Mouse (Mus musculus): ENCODE measurements around the gene Pou3f1. TPM values are rescaled to one million over a fixed set of nuclear protein-coding genes. Genes with fewer than 3 reads are reported as not detected.

The Pou3f1 gene
- polyA plus RNA-seq, 2 experiments = 1.2 TPM

DNA sequence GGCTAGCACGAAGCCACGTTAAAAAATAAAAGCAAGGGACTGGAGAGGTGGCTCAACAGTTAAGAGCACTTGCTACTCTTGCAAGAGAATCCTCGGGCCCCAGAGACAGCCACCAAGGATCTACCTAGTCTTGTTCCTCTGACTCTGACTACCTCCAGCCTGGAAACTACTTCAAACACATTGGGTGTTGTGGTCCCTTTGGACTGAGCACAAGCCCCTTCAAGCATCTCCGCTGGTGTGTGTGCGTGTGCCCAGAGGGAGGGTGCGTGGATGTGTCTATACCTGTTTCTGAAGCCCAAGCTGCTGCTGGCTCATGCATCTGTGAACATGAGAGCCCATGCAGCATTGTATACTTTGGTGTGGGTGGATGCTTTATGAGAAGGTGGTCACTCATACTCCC, 19.4 kb downstream of the Pou3f1 start:
- Histone ChIP-seq H3K9me3 (ENCODE audit: control insufficient read depth, low read length) (no peaks in the 10 kb centered on the region), H3K27ac (replicated peaks; ENCODE audit: low read depth, low read length) (no peak overlapping the region), H3K27me3 (ENCODE audit: control insufficient read depth, insufficient read depth, low read length) (no peaks in the 10 kb centered on the region), H3K9ac (ENCODE audit: low read depth, low read length, severe bottlenecking) (no peak overlapping the region), H3K4me1 (ENCODE audit: control insufficient read depth, insufficient read depth, low read length) (peaks cover 13% of the 10 kb centered on the region), H3K36me3 (ENCODE audit: control insufficient read depth, insufficient read depth, low read length) (peaks cover 38% of the 10 kb centered on the region), H3K4me2 (replicated peaks; ENCODE audit: low read depth, low read length, severe bottlenecking) (no peak overlapping the region), H3K4me3 (replicated peaks; ENCODE audit: low read length) (no peak overlapping the region)
- DNase-seq (ENCODE audit: low spot score) (no peak), ATAC-seq (ENCODE audit: low FRiP score, low read depth) (no peak)
- TF ChIP-seq POLR2A (IDR thresholded peaks at IDR 0.05; ENCODE audit: borderline replicate concordance, extremely low read depth, insufficient read depth, insufficient read length) = no peak
- WGBS = 78% methylated on average over 6 of the region's 6 CpGs

DNA sequence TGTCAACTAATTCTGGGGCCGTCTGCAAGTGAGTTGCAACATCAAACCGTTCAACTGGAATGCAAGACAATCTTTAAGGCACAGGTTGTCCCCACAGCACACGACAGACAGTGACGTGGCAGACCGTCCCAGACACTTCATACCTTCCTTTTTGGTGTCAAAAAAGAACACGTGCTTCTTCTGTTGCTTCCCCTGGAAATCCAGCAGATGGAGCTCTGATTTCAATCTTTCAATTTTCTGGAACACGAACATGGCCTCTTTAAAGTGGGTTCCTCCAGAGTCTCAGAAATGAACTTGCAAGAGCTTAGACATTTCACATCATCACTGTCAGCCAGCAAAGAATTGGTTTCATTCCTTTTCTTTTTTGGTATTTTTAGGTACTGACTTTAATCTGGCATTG, 25.7 kb downstream of the Pou3f1 start:
- WGBS = 56% methylated on average over 7 of the region's 7 CpGs
- Histone ChIP-seq H3K9ac (ENCODE audit: low read depth, low read length, severe bottlenecking) (no peak overlapping the region), H3K4me2 (replicated peaks; ENCODE audit: low read depth, low read length, severe bottlenecking) (no peak overlapping the region), H3K36me3 (ENCODE audit: control insufficient read depth, insufficient read depth, low read length) (peaks cover 85% of the 10 kb centered on the region), H3K9me3 (ENCODE audit: control insufficient read depth, low read length) (no peaks in the 10 kb centered on the region), H3K4me1 (ENCODE audit: control insufficient read depth, insufficient read depth, low read length) (no peaks in the 10 kb centered on the region), H3K27ac (replicated peaks; ENCODE audit: low read depth, low read length) (no peak overlapping the region), H3K4me3 (replicated peaks; ENCODE audit: low read length) (no peak overlapping the region), H3K27me3 (ENCODE audit: control insufficient read depth, insufficient read depth, low read length) (no peaks in the 10 kb centered on the region)
- no peak for ATAC-seq (ENCODE audit: low FRiP score, low read depth)
- DNase-seq (ENCODE audit: low spot score) = peak; percentile 48
- TF ChIP-seq POLR2A (IDR thresholded peaks at IDR 0.05; ENCODE audit: borderline replicate concordance, extremely low read depth, insufficient read depth, insufficient read length) = no peak

DNA sequence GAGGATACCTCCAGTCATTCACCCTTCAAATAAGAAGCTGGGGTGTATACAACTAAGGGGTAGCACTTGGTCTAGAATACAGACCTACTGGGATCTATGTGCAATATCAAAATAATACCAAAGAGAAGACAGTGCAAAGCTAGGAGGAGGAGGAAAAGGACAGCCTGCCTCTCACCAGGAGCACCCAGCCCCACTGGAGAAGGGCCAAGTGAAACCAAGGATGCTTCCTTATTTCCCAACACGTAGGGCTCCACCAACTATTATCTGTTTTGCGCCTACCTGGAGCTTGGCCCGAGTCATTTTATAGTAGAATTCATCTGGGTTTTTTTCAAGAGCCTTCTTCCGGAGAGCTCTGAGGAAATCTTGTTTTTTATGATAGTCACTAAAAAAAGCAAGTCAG, 26.9 kb downstream of the Pou3f1 start:
- no peaks in the 10 kb centered on the region for H3K4me1 ChIP-seq (ENCODE audit: control insufficient read depth, insufficient read depth, low read length)
- no peaks in the 10 kb centered on the region for H3K27me3 ChIP-seq (ENCODE audit: control insufficient read depth, insufficient read depth, low read length)
- no peak overlapping the region for H3K4me3 ChIP-seq (replicated peaks; ENCODE audit: low read length)
- H3K4me2 ChIP-seq (replicated peaks; ENCODE audit: low read depth, low read length, severe bottlenecking) = no peak overlapping the region
- TF ChIP-seq POLR2A (IDR thresholded peaks at IDR 0.05; ENCODE audit: borderline replicate concordance, extremely low read depth, insufficient read depth, insufficient read length) = no peak
- H3K36me3 ChIP-seq (ENCODE audit: control insufficient read depth, insufficient read depth, low read length) = peaks cover 79% of the 10 kb centered on the region
- ATAC-seq (ENCODE audit: low FRiP score, low read depth) = no peak
- no peaks in the 10 kb centered on the region for H3K9me3 ChIP-seq (ENCODE audit: control insufficient read depth, low read length)
- H3K27ac ChIP-seq (replicated peaks; ENCODE audit: low read depth, low read length) = no peak overlapping the region
- H3K9ac ChIP-seq (ENCODE audit: low read depth, low read length, severe bottlenecking) = no peak overlapping the region
- 87% methylated on average over 4 of the region's 4 CpGs for WGBS
- DNase-seq (ENCODE audit: low spot score) = no peak

DNA sequence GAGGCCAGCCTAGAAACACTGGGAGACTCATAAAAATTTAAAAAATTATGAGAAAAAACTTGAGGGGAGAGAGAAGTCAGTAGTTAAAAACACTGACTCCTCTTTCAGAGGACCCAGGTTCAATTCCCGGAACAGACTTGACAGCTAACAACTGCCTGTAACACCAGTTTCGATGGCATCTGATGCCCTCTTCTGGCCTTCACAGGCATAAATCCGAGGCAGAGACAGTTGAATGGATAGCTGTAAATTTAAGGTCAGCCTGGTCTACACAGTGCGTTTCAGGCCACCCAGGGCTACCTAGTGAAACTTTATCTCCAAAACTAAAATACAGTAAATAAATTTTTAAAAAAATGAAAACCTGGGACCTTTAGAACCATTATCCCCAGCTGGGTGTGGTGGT, 28.4 kb downstream of the Pou3f1 start:
- no peaks in the 10 kb centered on the region for H3K4me1 ChIP-seq (ENCODE audit: control insufficient read depth, insufficient read depth, low read length)
- H3K9ac ChIP-seq (ENCODE audit: low read depth, low read length, severe bottlenecking) = no peak overlapping the region
- ATAC-seq (ENCODE audit: low FRiP score, low read depth) (no peak), DNase-seq (ENCODE audit: low spot score) (no peak)
- TF ChIP-seq POLR2A (IDR thresholded peaks at IDR 0.05; ENCODE audit: borderline replicate concordance, extremely low read depth, insufficient read depth, insufficient read length) = no peak
- H3K9me3 ChIP-seq (ENCODE audit: control insufficient read depth, low read length) = no peaks in the 10 kb centered on the region
- no peaks in the 10 kb centered on the region for H3K27me3 ChIP-seq (ENCODE audit: control insufficient read depth, insufficient read depth, low read length)
- no peak overlapping the region for H3K4me3 ChIP-seq (replicated peaks; ENCODE audit: low read length)
- peaks cover 70% of the 10 kb centered on the region for H3K36me3 ChIP-seq (ENCODE audit: control insufficient read depth, insufficient read depth, low read length)
- no peak overlapping the region for H3K27ac ChIP-seq (replicated peaks; ENCODE audit: low read depth, low read length)
- no peak overlapping the region for H3K4me2 ChIP-seq (replicated peaks; ENCODE audit: low read depth, low read length, severe bottlenecking)
- WGBS = 75% methylated on average over 4 of the region's 4 CpGs

DNA sequence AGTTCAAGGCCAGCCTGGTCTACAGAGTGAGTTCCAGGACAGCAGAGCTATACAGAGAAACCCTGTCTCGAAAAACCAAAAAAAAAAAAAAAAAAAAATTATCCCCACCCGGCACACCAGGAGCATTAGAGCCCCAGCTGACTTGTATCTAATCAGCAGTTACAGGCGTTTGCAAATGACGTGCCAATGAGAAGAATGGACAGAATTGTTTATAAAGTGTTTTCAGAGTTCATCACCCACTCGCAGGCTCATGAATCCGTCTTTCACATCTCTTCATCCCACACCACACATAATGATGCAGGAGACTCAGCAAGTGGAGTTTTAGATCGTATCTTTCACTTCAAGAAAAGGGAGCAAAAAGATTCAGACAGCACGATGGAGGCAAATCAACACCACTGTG, 28.8 kb downstream of the Pou3f1 start:
- Histone ChIP-seq H3K36me3 (ENCODE audit: control insufficient read depth, insufficient read depth, low read length) (peaks cover 65% of the 10 kb centered on the region), H3K4me2 (replicated peaks; ENCODE audit: low read depth, low read length, severe bottlenecking) (no peak overlapping the region), H3K4me1 (ENCODE audit: control insufficient read depth, insufficient read depth, low read length) (no peaks in the 10 kb centered on the region), H3K9me3 (ENCODE audit: control insufficient read depth, low read length) (no peaks in the 10 kb centered on the region), H3K4me3 (replicated peaks; ENCODE audit: low read length) (no peak overlapping the region), H3K27me3 (ENCODE audit: control insufficient read depth, insufficient read depth, low read length) (no peaks in the 10 kb centered on the region), H3K27ac (replicated peaks; ENCODE audit: low read depth, low read length) (no peak overlapping the region), H3K9ac (ENCODE audit: low read depth, low read length, severe bottlenecking) (no peak overlapping the region)
- TF ChIP-seq POLR2A (IDR thresholded peaks at IDR 0.05; ENCODE audit: borderline replicate concordance, extremely low read depth, insufficient read depth, insufficient read length) = no peak
- 84% methylated on average over 8 of the region's 8 CpGs for WGBS
- ATAC-seq (ENCODE audit: low FRiP score, low read depth) = no peak
- DNase-seq (ENCODE audit: low spot score) = no peak

DNA sequence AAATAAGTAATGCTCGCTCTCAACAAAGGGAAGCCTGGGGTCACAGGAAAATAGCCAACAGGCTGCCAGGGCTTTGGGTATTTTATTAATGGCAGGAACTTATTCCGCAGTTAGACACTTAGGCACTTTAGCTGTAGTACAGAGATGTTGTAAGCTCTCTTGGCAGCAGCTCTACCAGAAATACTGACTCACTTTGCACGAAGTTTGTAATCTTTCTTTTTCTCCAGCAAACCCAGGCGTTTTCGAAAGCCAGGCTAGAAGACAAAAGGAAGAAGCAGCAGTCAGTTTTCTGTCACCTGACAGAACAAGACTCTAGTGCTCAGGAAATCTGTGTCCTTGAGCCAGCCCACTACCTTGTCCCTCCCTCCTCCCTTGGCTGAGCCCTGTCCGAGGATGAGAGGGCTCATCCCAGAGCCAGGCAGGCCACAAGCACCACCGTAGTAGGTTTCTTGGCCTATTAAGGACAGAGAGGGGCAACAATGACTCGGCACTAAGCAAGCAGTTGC, 29.3 kb downstream of the Pou3f1 start:
- Histone ChIP-seq H3K9me3 (ENCODE audit: control insufficient read depth, low read length) (no peaks in the 10 kb centered on the region), H3K27me3 (ENCODE audit: control insufficient read depth, insufficient read depth, low read length) (no peaks in the 10 kb centered on the region), H3K27ac (replicated peaks; ENCODE audit: low read depth, low read length) (no peak overlapping the region), H3K36me3 (ENCODE audit: control insufficient read depth, insufficient read depth, low read length) (peaks cover 61% of the 10 kb centered on the region), H3K9ac (ENCODE audit: low read depth, low read length, severe bottlenecking) (no peak overlapping the region), H3K4me1 (ENCODE audit: control insufficient read depth, insufficient read depth, low read length) (peaks cover under 1% of the 10 kb centered on the region; the same call in 1 of the 2 replicates), H3K4me3 (replicated peaks; ENCODE audit: low read length) (no peak overlapping the region), H3K4me2 (replicated peaks; ENCODE audit: low read depth, low read length, severe bottlenecking) (no peak overlapping the region)
- 72% methylated on average over 8 of the region's 8 CpGs for WGBS
- ATAC-seq (ENCODE audit: low FRiP score, low read depth) = no peak
- no peak for TF ChIP-seq POLR2A (IDR thresholded peaks at IDR 0.05; ENCODE audit: borderline replicate concordance, extremely low read depth, insufficient read depth, insufficient read length)
- DNase-seq (ENCODE audit: low spot score) = no peak

Data from limb, embryonic 14.5 days (tissue).